Comparison of ENCODE assay signal across 17 mouse cellular contexts in the genomic region with DNA sequence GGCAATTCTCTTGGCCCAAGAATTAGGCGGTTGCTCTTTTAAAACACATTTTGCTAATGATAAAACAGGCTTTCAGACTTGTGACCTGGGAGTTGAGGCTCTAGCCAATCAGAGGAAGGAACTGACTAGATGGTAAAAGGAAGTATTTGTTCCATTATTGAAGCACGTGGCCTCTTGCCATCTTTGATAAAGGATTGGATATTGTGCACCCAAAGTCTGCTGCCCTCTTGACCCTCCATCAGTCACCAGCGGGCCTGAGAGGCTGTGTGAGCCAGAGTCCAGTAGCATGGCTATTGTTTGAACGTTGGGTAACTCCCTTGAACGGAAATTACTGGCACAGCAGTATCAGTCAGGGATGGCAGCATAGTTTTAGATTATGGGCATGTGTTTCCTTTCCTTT.
DNase-seq lines count a peak whose midpoint lies in the region; TF ChIP-seq lines count a peak whose summit lies in the region.
"Had no signal": no experiment of that assay in that cellular context is flagged by ENCODE, and none has a peak within 500 bp of the region (broad histone marks: within the 10 kb centered on the region; RNA-seq: fewer than 3 reads in every experiment).

No protein-coding gene starts in this region.

- H3K4me1 ChIP-seq in lung, adult 2 months (ENCODE audit: control insufficient read depth, insufficient read depth, low read length): peaks cover 6% of the 10 kb centered on the region
- H3K4me1 ChIP-seq: hindbrain, embryonic 15.5 days had no signal

- no peak for TF ChIP-seq CTCF in lung, adult 2 months (IDR thresholded peaks at IDR 0.05; ENCODE audit: insufficient read depth, low read length)

- no peak overlapping the region for H3K4me3 ChIP-seq in lung, adult 2 months (replicated peaks; ENCODE audit: extremely low read depth, low read depth, low read length)
- H3K4me3 ChIP-seq: embryonic facial prominence, embryonic 10.5 days; heart, embryonic 13.5 days; hindbrain, embryonic 15.5 days had no signal

- DNase-seq in heart, adult 11 months: peak; percentile 92
- no peak for DNase-seq in heart, adult 8-10 months (ENCODE audit: low spot score)
- peak; percentile 37 to 56 for DNase-seq in lung, adult 18-20 months
- DNase-seq in lung, adult 2 months: no peak
- DNase-seq in lung, postnatal 10 days: peak; percentile 59
- DNase-seq in lung, postnatal 4 days: peak; percentile 27 to 48
- no peak for DNase-seq in embryo, embryonic 9.5 days (ENCODE audit: extremely low spot score)
- no peak for DNase-seq in thymus, postnatal 25 days
- DNase-seq: adrenal gland, postnatal 10 days; cerebellum, adult 11-12 months; cerebellum, adult 9-10 months; cerebellum, postnatal 36 days; gastrocnemius, postnatal 10 days; heart, postnatal 36 days had no signal

- WGBS in lung, adult 2 months: 38% methylated on average over 5 of the region's 5 CpGs

- no peak for TF ChIP-seq POLR2A in lung, adult 2 months (IDR thresholded peaks at IDR 0.05; ENCODE audit: borderline replicate concordance, extremely low read depth, low read depth, low read length)

Comparison
In these comparisons a context has a peak if more than half of its experiments do, and no peak if none do; other contexts are left out.
1. DNase-seq: peak in heart, adult 11 months (single experiment), lung, adult 18-20 months (2 of 2), lung, postnatal 10 days (single experiment) and lung, postnatal 4 days (2 of 2); none in heart, adult 8-10 months (single experiment), lung, adult 2 months (single experiment), embryo, embryonic 9.5 days (single experiment) and thymus, postnatal 25 days (single experiment).